Mouse (Mus musculus) brown adipose tissue, adult 24 weeks (tissue): ENCODE measurements around the gene Ifi204. TPM values are rescaled to one million over a fixed set of nuclear protein-coding genes. Genes with fewer than 3 reads are reported as not detected.
"Not testable (repeated sequence)": the region's sequence is repeated elsewhere in the genome, so short reads cannot be mapped to it uniquely, and the experiment has no call there.

Source experiments
- H3K27ac ChIP-seq: fragments of 200-500 bp; replicated peaks from 2 replicates; pipeline ENCODE4 v1.5.1; 2012; ENCODE audit warnings: low read depth, mild to moderate bottlenecking, low read length
- H3K4me1 ChIP-seq: fragments of 200-500 bp; 2 replicates; pipeline ENCODE4 v1.6.1; 2012; ENCODE audit warnings: low read length, mixed read lengths; ENCODE audit not compliant: control insufficient read depth, insufficient read depth, insufficient read length
- H3K4me3 ChIP-seq: fragments of 200-500 bp; 2 replicates; pipeline ENCODE4 v1.5.1; 2012; ENCODE audit warnings: low read depth, mild to moderate bottlenecking, low read length, moderate library complexity; ENCODE audit not compliant: insufficient read depth
- polyA plus RNA-seq: library from polyadenylated mRNA; stranded (reverse); fragments of >200 nt; gene quantifications from 2 replicates; pipeline ENCODE4 v1.2.4, GENCODE M21; 2012; ENCODE audit not compliant: missing spikeins, insufficient read depth, insufficient read length

Gene Ifi204
- 8.9 and 9.4 TPM in 2 replicates for polyA plus RNA-seq

GRCm38 (mm10) chr1:173766848-173767617 is at the start of gene Ifi204:
Ifi204 (minus strand) TSS chr1:173766943.
- Histone ChIP-seq H3K27ac (peak within 1 kb of the TSS; percentile 78), H3K4me3 (peak within 1 kb of the TSS; percentile 41)
- H3K4me1 ChIP-seq, result not testable (repeated sequence)

- H3K4me3 ChIP-seq, H3K27ac ChIP-seq, H3K4me1 ChIP-seq: not testable (repeated sequence)
Observed at GRCm38 (mm10) chr1:173809294-173809693, 42.6 kb upstream of the Ifi204 start.

- H3K27ac ChIP-seq, result peak overlapping the region; percentile 88
- peak overlapping the region; percentile 51 for H3K4me3 ChIP-seq
- H3K4me1 ChIP-seq, result not testable (repeated sequence)
Observed at GRCm38 (mm10) chr1:173802689-173803281, 36.0 kb upstream of the Ifi204 start.

- H3K4me1 ChIP-seq, result not testable (repeated sequence)
- Histone ChIP-seq H3K27ac (peak overlapping the region; percentile 80), H3K4me3 (peak overlapping the region; percentile 51)
Observed at GRCm38 (mm10) chr1:173802207-173802606, 35.5 kb upstream of the Ifi204 start.

GRCm38 (mm10) chr1:173801791-173802190 is 35.0 kb upstream of the Ifi204 start:
- peak overlapping the region; percentile 51 for H3K4me3 ChIP-seq
- not testable (repeated sequence) for H3K4me1 ChIP-seq
- H3K27ac ChIP-seq, result peak overlapping the region; percentile 80

- H3K4me1 ChIP-seq, H3K4me3 ChIP-seq, H3K27ac ChIP-seq: not testable (repeated sequence)
Observed at GRCm38 (mm10) chr1:173773457-173773856, 6.7 kb upstream of the Ifi204 start.

- H3K27ac ChIP-seq, H3K4me3 ChIP-seq, H3K4me1 ChIP-seq: not testable (repeated sequence)
Observed at GRCm38 (mm10) chr1:173760032-173760431, 6.7 kb downstream of the Ifi204 start.

GRCm38 (mm10) chr1:173742262-173742661 is 24.5 kb downstream of the Ifi204 start:
- Histone ChIP-seq H3K4me3 (no peak overlapping the region), H3K4me1 (peaks cover 3% of the 10 kb centered on the region; the same call in 1 of the 2 replicates), H3K27ac (peak overlapping the region; percentile 55; the same call in 1 of the 2 replicates)

- Histone ChIP-seq H3K4me1 (peaks cover 3% of the 10 kb centered on the region; the same call in 1 of the 2 replicates), H3K4me3 (peak within 1 kb of the TSS; percentile 66), H3K27ac (peak within 1 kb of the TSS; percentile 89)
Observed at GRCm38 (mm10) chr1:173741656-173742055, 25.1 kb downstream of the Ifi204 start, which contains the start of gene Ifi207. Ifi207 (minus strand) TSS chr1:173741747.

- H3K4me3 ChIP-seq, result no peak overlapping the region; the same call in 1 of the 2 replicates
- no peak overlapping the region for H3K27ac ChIP-seq
- peaks cover 3% of the 10 kb centered on the region; the same call in 1 of the 2 replicates for H3K4me1 ChIP-seq
Observed at GRCm38 (mm10) chr1:173740537-173740936, 26.2 kb downstream of the Ifi204 start.

GRCm38 (mm10) chr1:173736986-173737385 is 29.8 kb downstream of the Ifi204 start:
- no peak overlapping the region for H3K27ac ChIP-seq
- no peak overlapping the region for H3K4me3 ChIP-seq
- H3K4me1 ChIP-seq, result no peaks in the 10 kb centered on the region

GRCm38 (mm10) chr1:173735015-173735414 is 31.7 kb downstream of the Ifi204 start:
- H3K27ac ChIP-seq, H3K4me3 ChIP-seq, H3K4me1 ChIP-seq: not testable (repeated sequence)

GRCm38 (mm10) chr1:173733219-173733618 is 33.5 kb downstream of the Ifi204 start:
- H3K27ac ChIP-seq, result no peak overlapping the region
- no peaks in the 10 kb centered on the region for H3K4me1 ChIP-seq
- no peak overlapping the region for H3K4me3 ChIP-seq
